Mouse (Mus musculus): ENCODE measurements around the gene Gm9970.

Gm9970 gene

GRCm38 (mm10) chr5:31240637-31241521, at the start of gene Gm9970, which contains the start of gene Nrbp1:
Gene Gm9970, minus strand, starts transcription at chr5:31241232.
Gene Nrbp1, plus strand, starts transcription at chr5:31240864.
- DNase-seq (ENCODE audit: low read depth, low spot score): peak; percentile 99

- no peak for DNase-seq (ENCODE audit: low read depth, low spot score)
Measured at GRCm38 (mm10) chr5:31289626-31290230, 48.7 kb upstream of the Gm9970 start.

- no peak for DNase-seq (ENCODE audit: low read depth, low spot score)
Measured at GRCm38 (mm10) chr5:31288655-31289054, 47.6 kb upstream of the Gm9970 start.

- DNase-seq (ENCODE audit: low read depth, low spot score): no peak
Measured at GRCm38 (mm10) chr5:31288225-31288624, 47.2 kb upstream of the Gm9970 start.

- no peak for DNase-seq (ENCODE audit: low read depth, low spot score)
Measured at GRCm38 (mm10) chr5:31279245-31279988, 38.4 kb upstream of the Gm9970 start.

GRCm38 (mm10) chr5:31273018-31273417, 32.0 kb upstream of the Gm9970 start:
- DNase-seq (ENCODE audit: low read depth, low spot score): no peak

- no peak for DNase-seq (ENCODE audit: low read depth, low spot score)
Measured at GRCm38 (mm10) chr5:31267686-31268085, 26.7 kb upstream of the Gm9970 start.

GRCm38 (mm10) chr5:31266101-31266500, 25.1 kb upstream of the Gm9970 start:
- DNase-seq (ENCODE audit: low read depth, low spot score): no peak

GRCm38 (mm10) chr5:31257616-31258015, 16.6 kb upstream of the Gm9970 start:
- no peak for DNase-seq (ENCODE audit: low read depth, low spot score)

- no peak for DNase-seq (ENCODE audit: low read depth, low spot score)
Measured at GRCm38 (mm10) chr5:31255971-31256370, 14.9 kb upstream of the Gm9970 start.

- no peak for DNase-seq (ENCODE audit: low read depth, low spot score)
Measured at GRCm38 (mm10) chr5:31255381-31255780, 14.3 kb upstream of the Gm9970 start.

GRCm38 (mm10) chr5:31254901-31255300, 13.9 kb upstream of the Gm9970 start:
- no peak for DNase-seq (ENCODE audit: low read depth, low spot score)

GRCm38 (mm10) chr5:31254452-31254851, 13.4 kb upstream of the Gm9970 start:
- DNase-seq (ENCODE audit: low read depth, low spot score): peak; percentile 30

GRCm38 (mm10) chr5:31253806-31254205, 12.8 kb upstream of the Gm9970 start:
- no peak for DNase-seq (ENCODE audit: low read depth, low spot score)

- DNase-seq (ENCODE audit: low read depth, low spot score): peak; percentile 21
Measured at GRCm38 (mm10) chr5:31252795-31253545, 11.9 kb upstream of the Gm9970 start.

GRCm38 (mm10) chr5:31252151-31252550, 11.1 kb upstream of the Gm9970 start:
- peak; percentile 23 for DNase-seq (ENCODE audit: low read depth, low spot score)

- peak; percentile 82 for DNase-seq (ENCODE audit: low read depth, low spot score)
Measured at GRCm38 (mm10) chr5:31251541-31252101, 10.6 kb upstream of the Gm9970 start, which contains the start of gene Krtcap3. Gene Krtcap3, plus strand, starts transcription at chr5:31251691.

- no peak for DNase-seq (ENCODE audit: low read depth, low spot score)
Measured at GRCm38 (mm10) chr5:31250716-31251115, 9.7 kb upstream of the Gm9970 start.

GRCm38 (mm10) chr5:31242191-31242590, 1.2 kb upstream of the Gm9970 start:
- no peak for DNase-seq (ENCODE audit: low read depth, low spot score)

- no peak for DNase-seq (ENCODE audit: low read depth, low spot score)
Measured at GRCm38 (mm10) chr5:31241522-31242034, 546 bp upstream of the Gm9970 start.

GRCm38 (mm10) chr5:31226641-31227040, 14.4 kb downstream of the Gm9970 start:
- DNase-seq (ENCODE audit: low read depth, low spot score): no peak

All from ZHBTc4 (cell line).